Mouse (Mus musculus): ENCODE measurements around the gene Timm9. TPM values are rescaled to one million over a fixed set of nuclear protein-coding genes. Genes with fewer than 3 reads are reported as not detected.

The Timm9 gene
- total RNA-seq (2012; rRNA removed) (77.3 and 110 TPM in 2 replicates), total RNA-seq (2014; rRNA removed) (127 and 141 TPM in 2 replicates), polyA plus RNA-seq (2012; ENCODE audit: insufficient read length, low read depth) (82.8 and 83.0 TPM in 2 replicates)

DNA sequence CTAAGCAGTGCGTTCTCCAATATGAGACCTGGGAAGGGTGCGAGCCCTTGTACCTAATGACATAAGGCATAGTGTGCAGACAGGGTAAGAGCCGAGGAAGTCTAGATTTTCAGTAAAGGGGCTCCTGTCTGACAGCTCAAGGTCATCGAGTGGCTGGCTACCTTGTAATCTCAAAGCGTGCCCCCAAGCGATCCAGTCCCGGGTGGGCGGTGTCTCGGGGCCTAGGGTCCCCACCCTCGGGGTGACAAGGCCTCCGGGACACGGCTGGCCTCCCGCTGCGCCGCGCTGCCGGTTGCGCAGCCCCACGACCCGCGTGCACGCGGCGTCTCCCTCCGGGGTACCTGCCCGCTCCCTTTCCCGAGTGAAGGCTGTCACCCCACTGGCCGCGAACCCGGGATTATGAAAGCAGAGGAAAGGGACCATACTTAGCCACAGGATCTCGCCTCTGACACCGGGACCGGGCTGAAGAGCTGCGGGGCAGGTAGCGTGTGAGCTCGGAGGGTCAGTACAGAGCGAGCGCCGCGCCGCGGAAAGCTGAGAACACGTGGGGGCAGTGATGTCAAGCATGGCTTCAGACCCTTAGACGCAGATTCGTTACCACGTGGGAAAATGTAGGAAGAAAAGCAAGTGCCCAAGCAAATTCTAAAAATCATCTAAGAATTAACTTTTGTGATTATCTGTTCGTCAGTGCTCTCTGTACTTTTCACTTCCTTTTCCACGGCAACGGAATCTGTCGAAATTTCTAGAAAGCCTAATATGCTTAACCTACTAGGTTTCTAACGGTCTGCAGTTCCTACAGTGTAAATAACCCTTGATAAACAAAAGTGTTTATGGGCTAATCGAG, at the start of gene Timm9, which contains the start of gene 2700049A03Rik:
Gene Timm9 (minus strand): TSS at position 555 of the 844 bp plus-strand sequence.
Gene 2700049A03Rik (plus strand): TSS at position 719 of the 844 bp plus-strand sequence.
- peaks cover 51% of the 10 kb centered on the region for H3K79me2 ChIP-seq (replicated peaks; ENCODE audit: control insufficient read depth, extremely low read depth, insufficient read depth, poor library complexity, severe bottlenecking)
- H3K9me3 ChIP-seq (replicated peaks; ENCODE audit: low read length): no peaks in the 10 kb centered on the region
- H3K27ac ChIP-seq (ENCODE audit: insufficient read depth, low read depth): peak within 1 kb of the TSS; percentile 33
- in situ Hi-C loops (cut with MboI; ENCODE audit: low pct_ligation_motif_present, low pct_unique_long_range_greater_than_20kb, low sequenced_read_pairs) (loop anchor here (25.0 kb wide), 1 partner anchor 576 kb away; no protein-coding TSS in a partner anchor), dilution Hi-C loops (cut with MboI; ENCODE audit: extremely low pct_ligation_motif_present, extremely low pct_unique_long_range_greater_than_20kb, low sequenced_read_pairs) (no loop called here)
- peak within 1 kb of the TSS; percentile 83 to 98 (median 90) for H3K4me3 ChIP-seq (replicated peaks in 1 of 3; ENCODE audit: low read depth in 2 of 3, low read length in 2 of 3, poor library complexity in 1 of 3)
- TF ChIP-seq ZKSCAN1 (IDR thresholded peaks at IDR 0.05; ENCODE audit: borderline replicate concordance, low read depth, low read length) (no peak), MAX (IDR thresholded peaks at IDR 0.05; ENCODE audit: low read length) (peak; percentile 99), BHLHE40 (IDR thresholded peaks at IDR 0.05; ENCODE audit: low read depth, low read length) (peak; percentile 70), JUND (conservative IDR thresholded peaks at IDR 0.05; ENCODE audit: low read depth, low read length) (no peak), ZC3H11A (IDR thresholded peaks at IDR 0.05; ENCODE audit: low read depth, low read length) (peak; percentile 99), SIN3A (IDR thresholded peaks at IDR 0.05; ENCODE audit: low read length) (peak; percentile 93), NELFE (IDR thresholded peaks at IDR 0.05; ENCODE audit: low read depth, low read length) (peak; percentile 77), SMC3 (IDR thresholded peaks at IDR 0.05; ENCODE audit: low read depth, low read length) (no peak), NRF1 (IDR thresholded peaks at IDR 0.05; ENCODE audit: low read depth, low read length) (no peak; the same call in 1 of the 2 replicates), TCF12 (IDR thresholded peaks at IDR 0.05; ENCODE audit: low read depth, low read length) (peak; percentile 37), USF1 (IDR thresholded peaks at IDR 0.05; ENCODE audit: low read depth, low read length) (peak; percentile 87), POLR2AphosphoS2 (IDR thresholded peaks at IDR 0.05; ENCODE audit: low read depth, low read length) (no peak), POLR2A (IDR thresholded peaks at IDR 0.05; ENCODE audit: low read depth, low read length) (peak; percentile 88), UBTF (IDR thresholded peaks at IDR 0.05; ENCODE audit: low read depth, low read length) (peak; percentile 17; the same call in 1 of the 2 replicates), RAD21 (IDR thresholded peaks at IDR 0.05; ENCODE audit: low read depth, low read length) (no peak), RCOR1 (conservative IDR thresholded peaks at IDR 0.05; ENCODE audit: low read depth, low read length) (no peak), MAZ (IDR thresholded peaks at IDR 0.05; ENCODE audit: low read depth, low read length) (no peak), TBP (conservative IDR thresholded peaks at IDR 0.05; ENCODE audit: low read depth, low read length) (peak; percentile 86), MXI1 (IDR thresholded peaks at IDR 0.05; ENCODE audit: low read depth, low read length) (peak; percentile 100), CHD2 (IDR thresholded peaks at IDR 0.05; ENCODE audit: low read length) (no peak), PAX5 (IDR thresholded peaks at IDR 0.05; ENCODE audit: low read length) (no peak), CHD1 (IDR thresholded peaks at IDR 0.05; ENCODE audit: low read depth, low read length) (no peak), ETS1 (conservative IDR thresholded peaks at IDR 0.05; ENCODE audit: low read depth, low read length) (no peak), KAT2A (IDR thresholded peaks at IDR 0.05; ENCODE audit: insufficient replicate concordance, low read length) (no peak), MAFK (IDR thresholded peaks at IDR 0.05; ENCODE audit: insufficient replicate concordance, low read length) (no peak), JUN (IDR thresholded peaks at IDR 0.05; ENCODE audit: insufficient read depth, low read depth, low read length) (no peak; the same call in 1 of the 2 replicates), E2F4 (IDR thresholded peaks at IDR 0.05; ENCODE audit: insufficient replicate concordance, low read depth, low read length) (no peak), ZMIZ1 (IDR thresholded peaks at IDR 0.05; ENCODE audit: low read depth, low read length) (no peak), CTCF (conservative IDR thresholded peaks at IDR 0.05 in 1 of 2, IDR thresholded peaks at IDR 0.05 in 1 of 2; ENCODE audit: low read depth in 2 of 2, low read length in 2 of 2) (no peak), USF2 (conservative IDR thresholded peaks at IDR 0.05; ENCODE audit: low read depth, low read length) (peak; percentile 80), ZNF384 (IDR thresholded peaks at IDR 0.05; ENCODE audit: low read depth, low read length) (no peak), GABPA (IDR thresholded peaks at IDR 0.05; ENCODE audit: insufficient replicate concordance, low read depth, low read length) (no peak), MYC (IDR thresholded peaks at IDR 0.05; ENCODE audit: low read depth, low read length) (peak; percentile 100), MEF2A (IDR thresholded peaks at IDR 0.05; ENCODE audit: borderline replicate concordance, low read depth, low read length) (no peak), ELF1 (IDR thresholded peaks at IDR 0.05; ENCODE audit: low read depth, low read length) (peak; percentile 69), IRF4 (IDR thresholded peaks at IDR 0.05; ENCODE audit: low read depth, low read length) (no peak), EP300 (IDR thresholded peaks at IDR 0.05; ENCODE audit: low read length) (no peak), HCFC1 (IDR thresholded peaks at IDR 0.05; ENCODE audit: low read depth, low read length) (no peak)
- H3K9ac ChIP-seq (ENCODE audit: insufficient read depth, low read depth): peak within 1 kb of the TSS; percentile 86
- peaks cover 5 to 26% of the 10 kb centered on the region in 2 experiments; a peak in 3 of 4 replicates for H3K4me1 ChIP-seq (ENCODE audit: control insufficient read depth in 1 of 2, insufficient read depth in 2 of 2)
- H3K36me3 ChIP-seq (replicated peaks in 1 of 2; ENCODE audit: control insufficient read depth in 1 of 2, insufficient read depth in 1 of 2, low read length in 1 of 2): peaks cover 21 to 50% of the 10 kb centered on the region in 2 experiments
- peak; percentile 76 for DNase-seq (ENCODE audit: extremely low read depth)
- H3K27me3 ChIP-seq (replicated peaks): no peaks in the 10 kb centered on the region
- peak within 1 kb of the TSS; percentile 100 for H3K4me2 ChIP-seq (ENCODE audit: insufficient read depth, low read depth, poor library complexity, severe bottlenecking)

All from CH12.LX (cell line).